Mouse (Mus musculus) megakaryocyte, embryonic 14.5 days (primary cell): ENCODE data around the gene Faah.

ENCODE experiments used
- FLI1 ChIP-seq: IDR thresholded peaks from 2 replicates; pipeline ENCODE4 v1.6.1; 2012; ENCODE audit warnings: low read length, inconsistent platforms, mixed read lengths
- GATA1 ChIP-seq: IDR thresholded peaks from 3 replicates; pipeline ENCODE4 v1.6.1; 2012; ENCODE audit warnings: mixed read lengths, low read length, inconsistent platforms, borderline replicate concordance

- TF ChIP-seq GATA1 (no peak), FLI1 (no peak)
Measured at GRCm38 (mm10) chr4:115919911-115920310, 97.8 kb downstream of the Faah start.
